Mouse (Mus musculus) MN1 (cell line): Measurements from ENCODE around the gene Nectin4.
A peak's percentile ranks its signal among the peaks of the same experiment; 100 is the strongest.
"Not testable (repeated sequence)": the region's sequence is repeated elsewhere in the genome, so short reads cannot be mapped to it uniquely, and the experiment has no call there.

Experiments
- DNase-seq: peaks from one replicate; pipeline ENCODE4 v3.0.0-alpha.2; 2016; ENCODE audit warnings: low spot score

Nectin4 gene

GRCm38 (mm10) chr1:171369845-171370556 is at the start of gene Nectin4:
TSS of gene Nectin4 (plus strand) at chr1:171370099.
- no peak for DNase-seq

GRCm38 (mm10) chr1:171320151-171320550 is 49.7 kb upstream of the Nectin4 start:
- no peak for DNase-seq

GRCm38 (mm10) chr1:171321415-171321814 is 48.5 kb upstream of the Nectin4 start:
- peak; percentile 67 for DNase-seq

- DNase-seq = no peak
These were observed 47.9 kb upstream of the Nectin4 start for GRCm38 (mm10) chr1:171322012-171322411.

GRCm38 (mm10) chr1:171325571-171325970 is 44.3 kb upstream of the Nectin4 start:
- no peak for DNase-seq

- not testable (repeated sequence) for DNase-seq
These were observed 43.3 kb upstream of the Nectin4 start for GRCm38 (mm10) chr1:171326588-171326987.

- peak; percentile 71 for DNase-seq
These were observed 41.7 kb upstream of the Nectin4 start for GRCm38 (mm10) chr1:171328244-171328643.

- DNase-seq = peak; percentile 97
These were observed 41.0 kb upstream of the Nectin4 start, which contains the start of gene Dedd for GRCm38 (mm10) chr1:171328839-171329432. TSS of gene Dedd (plus strand) at chr1:171329145.

- peak; percentile 96 for DNase-seq
These were observed 40.3 kb upstream of the Nectin4 start for GRCm38 (mm10) chr1:171329433-171330215.

- no peak for DNase-seq
These were observed 39.7 kb upstream of the Nectin4 start for GRCm38 (mm10) chr1:171330216-171330560.

- DNase-seq = no peak
These were observed 27.4 kb upstream of the Nectin4 start for GRCm38 (mm10) chr1:171342262-171343207.

- peak; percentile 64 for DNase-seq
These were observed 25.8 kb upstream of the Nectin4 start for GRCm38 (mm10) chr1:171343922-171344677.

- DNase-seq = no peak
These were observed 25.2 kb upstream of the Nectin4 start for GRCm38 (mm10) chr1:171344715-171345114.

- peak; percentile 95 for DNase-seq
These were observed 24.4 kb upstream of the Nectin4 start, which contains the start of the genes Nit1 and Pfdn2 for GRCm38 (mm10) chr1:171345225-171346094. TSS of gene Nit1 (minus strand) at chr1:171345646. TSS of gene Pfdn2 (plus strand) at chr1:171345670.

- DNase-seq = peak; percentile 53
These were observed 23.8 kb upstream of the Nectin4 start for GRCm38 (mm10) chr1:171346095-171346450.

GRCm38 (mm10) chr1:171348665-171349064 is 21.2 kb upstream of the Nectin4 start:
- no peak for DNase-seq

GRCm38 (mm10) chr1:171349210-171349609 is 20.7 kb upstream of the Nectin4 start:
- DNase-seq = peak; percentile 30

- DNase-seq = no peak
These were observed 14.0 kb upstream of the Nectin4 start for GRCm38 (mm10) chr1:171355812-171356340.

GRCm38 (mm10) chr1:171356814-171357213 is 13.1 kb upstream of the Nectin4 start:
- DNase-seq = no peak

GRCm38 (mm10) chr1:171358421-171358820 is 11.5 kb upstream of the Nectin4 start:
- DNase-seq = peak; percentile 67
